Mouse (Mus musculus): ENCODE data around the gene Rassf3. TPM values are rescaled to one million over a fixed set of nuclear protein-coding genes. Genes with fewer than 3 reads are reported as not detected.

The Rassf3 gene
- polyA plus RNA-seq, 1 experiment from 2014 or later: 13.3 TPM

- 11% methylated on average over 16 of the region's 16 CpGs for WGBS (ENCODE audit: insufficient replicate concordance)
- no peaks in the 10 kb centered on the region for H3K9me3 ChIP-seq (replicated peaks; ENCODE audit: control insufficient read depth, low read length)
- H3K27ac ChIP-seq (ENCODE audit: low read length): peak overlapping the region; percentile 60; the same call in 1 of the 2 replicates
- peak overlapping the region; percentile 10; the same call in 1 of the 2 replicates for H3K4me3 ChIP-seq (ENCODE audit: low read depth, low read length)
- H3K36me3 ChIP-seq (ENCODE audit: control insufficient read depth, insufficient read depth): no peaks in the 10 kb centered on the region
- H3K4me2 ChIP-seq (ENCODE audit: low read depth, low read length): peak overlapping the region; percentile 43
- 0 out of 2 replicates have a peak, but pooled peaks have one; percentile 13 for ATAC-seq (ENCODE audit: low read depth)
- no peaks in the 10 kb centered on the region for H3K27me3 ChIP-seq (ENCODE audit: control insufficient read depth, insufficient read depth, low read depth, low read length)
- peaks cover 61% of the 10 kb centered on the region for H3K4me1 ChIP-seq (ENCODE audit: control insufficient read depth, low read depth, low read length)
- H3K9ac ChIP-seq (ENCODE audit: low read depth, low read length): peak overlapping the region; percentile 3; the same call in 1 of the 2 replicates
These were observed 43.4 kb downstream of the Rassf3 start for GRCm38 (mm10) chr10:121432635-121433280.

- peak; percentile 15; the same call in 1 of the 2 replicates for ATAC-seq (ENCODE audit: low read depth)
- Histone ChIP-seq H3K9ac (ENCODE audit: low read depth, low read length) (peak overlapping the region; percentile 33; the same call in 1 of the 2 replicates), H3K9me3 (replicated peaks; ENCODE audit: control insufficient read depth, low read length) (no peaks in the 10 kb centered on the region), H3K36me3 (ENCODE audit: control insufficient read depth, insufficient read depth) (no peaks in the 10 kb centered on the region), H3K4me3 (ENCODE audit: low read depth, low read length) (peak overlapping the region; percentile 10; the same call in 1 of the 2 replicates), H3K4me1 (ENCODE audit: control insufficient read depth, low read depth, low read length) (peaks cover 67% of the 10 kb centered on the region), H3K27ac (ENCODE audit: low read length) (peak overlapping the region; percentile 60), H3K4me2 (ENCODE audit: low read depth, low read length) (peak overlapping the region; percentile 43), H3K27me3 (ENCODE audit: control insufficient read depth, insufficient read depth, low read depth, low read length) (no peaks in the 10 kb centered on the region)
- WGBS (ENCODE audit: insufficient replicate concordance): 10% methylated on average over 12 of the region's 12 CpGs
These were observed 44.0 kb downstream of the Rassf3 start for GRCm38 (mm10) chr10:121432041-121432634.

GRCm38 (mm10) chr10:121430764-121431540 lies 45.2 kb downstream of the Rassf3 start:
- H3K9ac ChIP-seq (ENCODE audit: low read depth, low read length): no peak overlapping the region
- H3K4me3 ChIP-seq (ENCODE audit: low read depth, low read length): no peak overlapping the region
- 58% methylated on average over 15 of the region's 15 CpGs for WGBS (ENCODE audit: insufficient replicate concordance)
- no peak overlapping the region for H3K4me2 ChIP-seq (ENCODE audit: low read depth, low read length)
- no peaks in the 10 kb centered on the region for H3K27me3 ChIP-seq (ENCODE audit: control insufficient read depth, insufficient read depth, low read depth, low read length)
- peaks cover 72% of the 10 kb centered on the region for H3K4me1 ChIP-seq (ENCODE audit: control insufficient read depth, low read depth, low read length)
- H3K9me3 ChIP-seq (replicated peaks; ENCODE audit: control insufficient read depth, low read length): no peaks in the 10 kb centered on the region
- H3K36me3 ChIP-seq (ENCODE audit: control insufficient read depth, insufficient read depth): no peaks in the 10 kb centered on the region
- peak overlapping the region; percentile 65 for H3K27ac ChIP-seq (ENCODE audit: low read length)
- no peak for ATAC-seq (ENCODE audit: low read depth)

GRCm38 (mm10) chr10:121429981-121430682 lies 46.0 kb downstream of the Rassf3 start:
- no peak overlapping the region; the same call in none of the 2 replicates for H3K9ac ChIP-seq (ENCODE audit: low read depth, low read length)
- H3K9me3 ChIP-seq (replicated peaks; ENCODE audit: control insufficient read depth, low read length): no peaks in the 10 kb centered on the region
- H3K27ac ChIP-seq (ENCODE audit: low read length): peak overlapping the region; percentile 65
- peaks cover 75% of the 10 kb centered on the region for H3K4me1 ChIP-seq (ENCODE audit: control insufficient read depth, low read depth, low read length)
- H3K4me2 ChIP-seq (ENCODE audit: low read depth, low read length): peak overlapping the region; percentile 49
- no peaks in the 10 kb centered on the region for H3K27me3 ChIP-seq (ENCODE audit: control insufficient read depth, insufficient read depth, low read depth, low read length)
- peak overlapping the region; percentile 19; the same call in 1 of the 2 replicates for H3K4me3 ChIP-seq (ENCODE audit: low read depth, low read length)
- 16% methylated on average over 14 of the region's 14 CpGs for WGBS (ENCODE audit: insufficient replicate concordance)
- ATAC-seq (ENCODE audit: low read depth): peak; percentile 17; the same call in 1 of the 2 replicates
- H3K36me3 ChIP-seq (ENCODE audit: control insufficient read depth, insufficient read depth): no peaks in the 10 kb centered on the region

- Histone ChIP-seq H3K4me1 (ENCODE audit: control insufficient read depth, low read depth, low read length) (peaks cover 73% of the 10 kb centered on the region), H3K36me3 (ENCODE audit: control insufficient read depth, insufficient read depth) (no peaks in the 10 kb centered on the region), H3K27me3 (ENCODE audit: control insufficient read depth, insufficient read depth, low read depth, low read length) (no peaks in the 10 kb centered on the region), H3K9me3 (replicated peaks; ENCODE audit: control insufficient read depth, low read length) (no peaks in the 10 kb centered on the region), H3K27ac (ENCODE audit: low read length) (peak overlapping the region; percentile 65), H3K4me2 (ENCODE audit: low read depth, low read length) (peak overlapping the region; percentile 49), H3K9ac (ENCODE audit: low read depth, low read length) (no peak overlapping the region; the same call in none of the 2 replicates), H3K4me3 (ENCODE audit: low read depth, low read length) (0 out of 2 replicates have a peak overlapping the region, but pooled peaks have one; percentile 19)
- WGBS (ENCODE audit: insufficient replicate concordance): 18% methylated on average over 8 of the region's 8 CpGs
- no peak for ATAC-seq (ENCODE audit: low read depth)
These were observed 46.6 kb downstream of the Rassf3 start for GRCm38 (mm10) chr10:121429581-121429980.

DNA sequence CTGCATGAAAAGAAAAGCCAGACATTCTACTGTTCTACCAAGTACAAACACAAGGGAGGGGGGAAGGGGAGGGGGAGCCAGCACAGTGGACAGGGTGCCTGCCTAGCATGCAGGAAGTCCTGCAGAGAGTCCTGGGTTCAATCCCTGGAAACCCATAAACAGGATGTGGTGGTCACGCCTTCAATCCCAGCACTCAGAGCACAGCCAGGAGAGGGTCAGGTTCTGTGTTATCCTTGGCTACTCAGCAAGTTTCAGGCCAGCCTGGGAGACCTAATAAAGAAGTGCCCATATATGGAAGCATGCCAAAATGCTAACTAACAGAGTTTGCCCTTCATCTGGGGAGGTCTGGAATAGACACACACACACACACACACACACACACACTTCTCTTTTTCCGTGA lies 47.1 kb downstream of the Rassf3 start:
- peak; percentile 44 for ATAC-seq (ENCODE audit: low read depth)
- Histone ChIP-seq H3K4me1 (ENCODE audit: control insufficient read depth, low read depth, low read length) (peaks cover 75% of the 10 kb centered on the region), H3K9me3 (replicated peaks; ENCODE audit: control insufficient read depth, low read length) (no peaks in the 10 kb centered on the region), H3K36me3 (ENCODE audit: control insufficient read depth, insufficient read depth) (no peaks in the 10 kb centered on the region), H3K27ac (ENCODE audit: low read length) (no peak overlapping the region; the same call in 1 of the 2 replicates), H3K4me3 (ENCODE audit: low read depth, low read length) (no peak overlapping the region), H3K27me3 (ENCODE audit: control insufficient read depth, insufficient read depth, low read depth, low read length) (no peaks in the 10 kb centered on the region), H3K4me2 (ENCODE audit: low read depth, low read length) (no peak overlapping the region), H3K9ac (ENCODE audit: low read depth, low read length) (no peak overlapping the region)
- WGBS (ENCODE audit: insufficient replicate concordance): 17% methylated on average over 2 of the region's 2 CpGs

DNA sequence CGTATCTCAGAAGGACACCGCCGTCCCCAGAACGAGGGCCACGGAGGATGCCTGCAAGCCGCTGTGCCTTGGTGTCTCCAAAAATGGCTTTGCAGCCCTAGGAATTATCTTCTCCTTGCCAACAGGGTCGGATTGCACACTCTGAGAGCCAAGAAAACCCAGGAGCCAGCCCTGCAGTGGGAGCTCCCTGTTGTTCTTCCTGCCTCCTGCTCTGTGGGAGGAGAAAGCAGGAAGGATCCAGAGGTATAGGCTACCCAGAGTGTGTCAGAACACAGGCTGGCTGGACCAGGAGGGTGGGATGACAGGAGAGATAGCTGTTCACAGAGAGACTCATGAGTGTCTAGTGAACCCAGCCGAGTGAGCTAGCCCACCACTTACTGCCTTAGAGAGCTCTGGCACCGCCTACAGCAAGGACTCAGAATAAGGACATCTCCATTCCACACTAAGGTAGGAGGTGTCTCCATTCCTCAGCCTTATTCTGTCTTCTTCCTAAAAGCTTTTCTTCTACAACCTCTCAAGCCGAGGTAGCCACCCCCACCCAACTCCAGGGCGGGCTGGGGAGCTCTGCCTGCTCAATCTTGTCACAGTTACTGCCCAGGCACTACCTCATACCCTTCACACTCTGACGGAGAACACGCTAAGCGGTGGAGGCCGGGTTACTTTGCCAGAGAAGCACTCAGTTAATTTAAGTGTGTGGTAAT lies 48.0 kb downstream of the Rassf3 start:
- 70% methylated on average over 15 of the region's 15 CpGs for WGBS (ENCODE audit: insufficient replicate concordance)
- Histone ChIP-seq H3K4me3 (ENCODE audit: low read depth, low read length) (no peak overlapping the region), H3K36me3 (ENCODE audit: control insufficient read depth, insufficient read depth) (no peaks in the 10 kb centered on the region), H3K27me3 (ENCODE audit: control insufficient read depth, insufficient read depth, low read depth, low read length) (no peaks in the 10 kb centered on the region), H3K9ac (ENCODE audit: low read depth, low read length) (peak overlapping the region; percentile 7; the same call in 1 of the 2 replicates), H3K27ac (ENCODE audit: low read length) (no peak overlapping the region), H3K9me3 (replicated peaks; ENCODE audit: control insufficient read depth, low read length) (no peaks in the 10 kb centered on the region), H3K4me1 (ENCODE audit: control insufficient read depth, low read depth, low read length) (peaks cover 80% of the 10 kb centered on the region), H3K4me2 (ENCODE audit: low read depth, low read length) (no peak overlapping the region)
- no peak for ATAC-seq (ENCODE audit: low read depth)

- ATAC-seq (ENCODE audit: low read depth): no peak
- Histone ChIP-seq H3K4me1 (ENCODE audit: control insufficient read depth, low read depth, low read length) (peaks cover 72% of the 10 kb centered on the region), H3K27me3 (ENCODE audit: control insufficient read depth, insufficient read depth, low read depth, low read length) (no peaks in the 10 kb centered on the region), H3K4me3 (ENCODE audit: low read depth, low read length) (no peak overlapping the region), H3K27ac (ENCODE audit: low read length) (no peak overlapping the region; the same call in 1 of the 2 replicates), H3K9ac (ENCODE audit: low read depth, low read length) (no peak overlapping the region), H3K9me3 (replicated peaks; ENCODE audit: control insufficient read depth, low read length) (no peaks in the 10 kb centered on the region), H3K4me2 (ENCODE audit: low read depth, low read length) (no peak overlapping the region), H3K36me3 (ENCODE audit: control insufficient read depth, insufficient read depth) (no peaks in the 10 kb centered on the region)
- WGBS (ENCODE audit: insufficient replicate concordance): 53% methylated on average over 5 of the region's 5 CpGs
These were observed 49.0 kb downstream of the Rassf3 start for GRCm38 (mm10) chr10:121427136-121427535.
